Mouse (Mus musculus) heart, adult 18-20 months (tissue): ENCODE measurements around the gene Hip1. TPM values are rescaled to one million over a fixed set of nuclear protein-coding genes. Genes with fewer than 3 reads are reported as not detected.

Experiments used
- DNase-seq, 2 experiments: peaks; one replicate each; pipeline ENCODE4 v3.0.0; 2021 to 2022; ENCODE audit warnings: mixed read lengths in 1 of 2
- long read RNA-seq, 2 experiments: library from polyadenylated mRNA; stranded (forward); transcript quantifications; one replicate each; pipeline ENCODE4 v2.0.0; 2021
- total RNA-seq, 2 experiments: library from RNA; stranded (reverse); gene quantifications; 2 replicates each; pipeline ENCODE4 v1.2.3; 2021

Gene Hip1
- 10 to 100 TPM; 19.9 to 24.4 TPM for total RNA-seq
- long read RNA-seq, experiment 1, full-length matches to known transcripts = 1 of 3 reads
- long read RNA-seq, experiment 1, partial matches to known transcripts = 1 of 3 reads
- long read RNA-seq, experiment 1, other reads (novel, unspliced or antisense) = 1 of 3 reads
- long read RNA-seq, experiment 2, partial matches to known transcripts = 0 of 2 reads
- long read RNA-seq, experiment 2, other reads (novel, unspliced or antisense) = 2 of 2 reads

- peak; percentile 100 for DNase-seq
These were observed at the start of gene Hip1 for GRCm38 (mm10) chr5:135544865-135545797. TSS of gene Hip1 (minus strand) at chr5:135545120.

GRCm38 (mm10) chr5:135589996-135590784 lies 45.3 kb upstream of the Hip1 start:
- DNase-seq = no peak

- DNase-seq = no peak
These were observed 42.8 kb upstream of the Hip1 start for GRCm38 (mm10) chr5:135587764-135588163.

GRCm38 (mm10) chr5:135585691-135586090 lies 40.8 kb upstream of the Hip1 start:
- no peak for DNase-seq

- peak in 1 of 2 experiments; percentile 17 for DNase-seq
These were observed 37.4 kb upstream of the Hip1 start for GRCm38 (mm10) chr5:135582330-135582729.

- DNase-seq = no peak
These were observed 34.4 kb upstream of the Hip1 start for GRCm38 (mm10) chr5:135579331-135579751.

- no peak for DNase-seq
These were observed 31.1 kb upstream of the Hip1 start for GRCm38 (mm10) chr5:135576055-135576454.

- peak; percentile 25 to 68 for DNase-seq
These were observed 28.1 kb upstream of the Hip1 start, which contains the start of gene Ccl24 for GRCm38 (mm10) chr5:135573006-135573405. TSS of gene Ccl24 (minus strand) at chr5:135573049.

- DNase-seq = no peak
These were observed 23.8 kb upstream of the Hip1 start for GRCm38 (mm10) chr5:135568698-135569097.

GRCm38 (mm10) chr5:135567556-135568265 lies 22.8 kb upstream of the Hip1 start:
- DNase-seq = no peak

- DNase-seq = no peak
These were observed 18.5 kb upstream of the Hip1 start, which contains the start of gene Ccl26 for GRCm38 (mm10) chr5:135563469-135563868. TSS of gene Ccl26 (minus strand) at chr5:135563569.

GRCm38 (mm10) chr5:135557671-135558070 lies 12.8 kb upstream of the Hip1 start:
- DNase-seq = no peak

- no peak for DNase-seq
These were observed 12.1 kb upstream of the Hip1 start for GRCm38 (mm10) chr5:135557051-135557450.

GRCm38 (mm10) chr5:135556259-135556658 lies 11.3 kb upstream of the Hip1 start:
- no peak for DNase-seq

- no peak for DNase-seq
These were observed 6.7 kb upstream of the Hip1 start for GRCm38 (mm10) chr5:135551591-135551990.

- peak in 1 of 2 experiments; percentile 63 for DNase-seq
These were observed 6.0 kb upstream of the Hip1 start for GRCm38 (mm10) chr5:135550910-135551309.

GRCm38 (mm10) chr5:135547990-135548389 lies 3.1 kb upstream of the Hip1 start:
- no peak for DNase-seq

- peak; percentile 48 to 67 for DNase-seq
These were observed 825 bp downstream of the Hip1 start for GRCm38 (mm10) chr5:135544032-135544558.

- DNase-seq = no peak
These were observed 7.1 kb downstream of the Hip1 start for GRCm38 (mm10) chr5:135537794-135538214.

GRCm38 (mm10) chr5:135537326-135537725 lies 7.6 kb downstream of the Hip1 start:
- peak in 1 of 2 experiments; percentile 77 for DNase-seq

- DNase-seq = no peak
These were observed 9.1 kb downstream of the Hip1 start for GRCm38 (mm10) chr5:135535867-135536266.
